Mouse (Mus musculus): ENCODE data around the gene Brd3.
A peak's percentile ranks its signal among the peaks of the same experiment; 100 is the strongest.
"Not testable (repeated sequence)": the region's sequence is repeated elsewhere in the genome, so short reads cannot be mapped to it uniquely, and the experiment has no call there.

Brd3 gene

GRCm38 (mm10) chr2:27512909-27513308 lies 5.4 kb upstream of the Brd3 start:
- no peak for DNase-seq (ENCODE audit: extremely low spot score, low spot score)

GRCm38 (mm10) chr2:27510706-27511105 lies 3.2 kb upstream of the Brd3 start:
- DNase-seq (ENCODE audit: extremely low spot score, low spot score), result no peak

DNA sequence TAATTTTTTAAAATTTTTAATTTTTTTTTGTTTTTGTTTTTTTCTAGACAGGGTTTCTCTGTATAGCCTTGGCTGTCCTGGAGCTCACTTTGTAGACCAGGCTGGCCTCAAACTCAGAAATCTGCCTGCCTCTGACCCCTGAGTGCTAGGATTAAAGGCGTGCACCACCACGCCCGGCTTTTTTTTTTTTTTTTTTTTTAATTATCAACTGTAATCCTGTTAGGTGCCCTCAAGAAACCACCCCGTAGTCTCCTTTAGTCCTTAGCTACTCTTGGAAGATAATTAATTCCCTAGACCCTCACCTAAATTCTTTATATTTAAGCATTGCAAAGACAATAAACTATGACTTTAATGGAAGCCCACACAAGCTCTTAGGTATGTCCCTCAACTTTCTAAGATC lies 804 bp downstream of the Brd3 start:
- not testable (repeated sequence) for DNase-seq (ENCODE audit: extremely low spot score, low spot score)

DNA sequence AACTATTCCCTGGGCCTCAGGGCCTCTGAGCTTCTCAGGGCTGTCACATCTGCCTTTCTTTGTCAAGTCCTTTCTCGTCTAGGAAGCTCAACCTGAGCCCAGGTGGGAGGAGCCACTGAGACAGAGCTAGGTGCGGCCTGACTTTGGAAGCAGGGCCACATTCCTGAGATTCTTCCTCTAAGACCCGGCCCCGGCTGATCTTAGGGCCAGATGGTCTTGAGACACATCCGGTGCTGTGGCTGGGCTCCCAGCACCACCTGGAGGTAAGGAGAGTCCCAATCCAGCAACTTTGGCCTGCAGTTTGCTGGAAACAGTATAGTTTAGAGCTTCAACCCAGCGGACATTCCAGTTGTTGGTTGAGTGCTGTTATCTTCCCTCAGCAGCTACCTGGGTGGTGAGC lies 1.9 kb downstream of the Brd3 start:
- peak; percentile 52 for DNase-seq (ENCODE audit: extremely low spot score, low spot score)

DNA sequence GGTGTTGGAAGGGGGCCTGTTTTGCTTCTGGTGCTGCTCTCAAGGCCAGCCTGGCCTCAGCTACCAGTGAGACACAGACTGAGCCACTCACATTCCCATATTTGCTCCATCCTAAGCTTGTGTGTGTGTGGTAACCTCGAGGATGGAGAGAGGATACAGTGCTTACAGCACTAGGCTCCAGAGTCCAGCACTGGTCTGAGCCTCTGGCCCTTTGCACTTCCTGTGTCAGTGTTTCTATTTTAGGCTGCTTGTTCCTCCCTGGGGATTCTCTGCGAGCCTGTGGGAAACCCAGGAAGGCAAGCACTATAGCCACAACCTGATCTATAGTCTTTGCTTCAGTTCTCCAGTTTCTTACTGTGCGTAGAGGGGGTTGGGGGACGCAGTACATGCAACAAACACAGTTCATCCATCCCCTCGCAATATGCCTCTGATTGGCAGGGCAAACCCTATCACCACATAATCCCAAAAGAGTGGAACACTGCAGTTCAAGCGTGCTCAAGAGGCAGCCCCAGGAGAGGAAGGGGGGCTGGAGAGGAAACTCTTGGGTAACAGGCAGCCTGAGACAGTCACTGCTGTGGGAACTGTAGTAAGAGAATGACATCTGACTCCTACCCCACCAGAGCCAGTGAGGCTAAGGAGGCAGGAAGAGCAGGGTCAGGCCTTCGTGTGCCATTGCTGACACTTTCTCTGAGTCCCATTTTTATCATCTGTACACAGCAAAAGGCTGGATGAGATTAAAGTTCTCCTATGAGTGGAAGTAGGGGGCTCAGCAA lies 3.2 kb downstream of the Brd3 start:
- DNase-seq (ENCODE audit: extremely low spot score, low spot score), result no peak

GRCm38 (mm10) chr2:27496391-27497028 lies 11.0 kb downstream of the Brd3 start:
- DNase-seq (ENCODE audit: extremely low spot score, low spot score), result peak; percentile 58

DNA sequence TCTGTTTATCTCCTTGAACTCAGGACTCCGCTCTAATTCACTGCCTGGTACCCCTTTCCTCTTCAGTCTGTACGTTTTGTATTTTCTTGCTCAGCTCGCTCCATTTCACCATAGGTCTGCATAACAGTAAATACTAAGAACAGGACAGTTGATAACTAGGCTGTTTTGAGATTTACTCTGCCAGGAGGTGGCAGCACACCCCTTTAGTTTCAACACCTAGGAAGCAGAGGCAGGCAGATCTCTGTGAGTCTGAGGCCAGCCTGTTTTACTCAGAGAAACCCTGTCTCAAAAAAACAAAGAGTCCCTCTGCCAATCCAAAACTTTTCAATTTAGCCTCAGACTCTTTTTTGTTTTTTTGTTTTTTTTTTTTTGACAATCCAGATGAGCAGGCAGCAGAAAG lies 13.5 kb downstream of the Brd3 start:
- no peak for DNase-seq (ENCODE audit: extremely low spot score, low spot score)

DNA sequence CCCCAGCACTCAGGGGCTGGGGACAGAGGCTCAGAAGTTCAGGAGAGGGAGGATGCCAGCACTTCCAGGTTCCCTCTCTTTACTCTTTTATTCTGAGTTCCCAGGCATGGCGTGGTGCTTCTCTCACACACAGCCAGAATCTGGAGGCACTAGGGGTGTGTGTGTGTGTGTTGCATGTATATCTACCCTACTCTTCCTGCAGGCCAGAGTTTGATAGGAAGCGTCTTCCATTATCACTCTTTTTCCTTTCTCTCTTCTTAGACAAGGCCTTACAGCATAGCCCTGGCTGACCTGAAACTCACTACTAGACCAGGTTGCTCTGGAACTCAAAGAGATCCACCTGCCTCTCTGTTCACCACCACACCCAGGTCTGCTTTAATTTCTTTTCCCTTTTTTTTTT lies 16.5 kb downstream of the Brd3 start:
- no peak for DNase-seq (ENCODE audit: extremely low spot score, low spot score)

DNA sequence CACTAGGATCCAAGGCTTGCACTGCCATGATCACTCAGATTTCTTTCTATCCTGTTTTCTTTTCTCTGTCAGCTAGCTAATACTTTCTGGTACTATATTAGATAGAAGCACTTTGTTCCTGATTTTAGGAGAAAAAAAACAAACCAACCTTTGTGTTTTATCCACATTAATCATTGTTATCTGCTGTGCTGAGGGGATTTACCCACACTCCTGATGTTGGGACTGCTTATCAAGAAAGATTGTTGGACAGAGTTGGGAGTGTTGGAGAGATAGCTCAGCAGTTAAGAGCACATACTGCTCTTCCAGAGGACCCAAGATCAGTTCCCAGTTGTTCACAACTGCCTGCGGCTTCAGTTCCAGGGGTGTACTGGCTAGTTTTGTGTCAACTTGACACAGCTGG lies 19.1 kb downstream of the Brd3 start:
- no peak for DNase-seq (ENCODE audit: extremely low spot score, low spot score)

GRCm38 (mm10) chr2:27487336-27488049 lies 20.0 kb downstream of the Brd3 start:
- DNase-seq (ENCODE audit: extremely low spot score, low spot score), result no peak

DNA sequence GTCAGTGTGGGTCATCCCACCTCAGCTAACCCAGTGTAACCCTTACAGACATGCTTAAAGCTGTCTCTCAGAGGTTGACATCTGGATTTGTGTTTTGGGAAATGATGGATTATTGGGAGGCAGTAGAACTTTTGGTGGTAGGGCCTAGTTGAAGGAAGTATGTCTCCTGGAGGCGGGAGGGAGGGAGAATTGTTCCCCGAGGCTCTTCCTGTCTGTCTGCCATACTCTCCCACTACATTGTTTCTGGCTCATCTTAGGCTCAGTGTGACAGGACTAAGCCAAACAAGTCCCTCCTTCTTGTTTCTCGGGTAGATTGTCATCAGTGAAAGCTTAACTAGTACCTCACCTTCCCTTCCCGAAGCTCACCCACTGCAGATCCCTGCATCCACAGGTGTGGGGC lies 20.7 kb downstream of the Brd3 start:
- DNase-seq (ENCODE audit: extremely low spot score, low spot score), result no peak

GRCm38 (mm10) chr2:27482265-27482861 lies 25.1 kb downstream of the Brd3 start:
- no peak for DNase-seq (ENCODE audit: extremely low spot score, low spot score)

- DNase-seq (ENCODE audit: extremely low spot score, low spot score), result no peak
These were observed 27.1 kb downstream of the Brd3 start for GRCm38 (mm10) chr2:27480367-27480766.

- DNase-seq (ENCODE audit: extremely low spot score, low spot score), result no peak
These were observed 27.6 kb downstream of the Brd3 start for GRCm38 (mm10) chr2:27479821-27480220.

- no peak for DNase-seq (ENCODE audit: extremely low spot score, low spot score)
These were observed 30.9 kb downstream of the Brd3 start for GRCm38 (mm10) chr2:27476303-27477192.

GRCm38 (mm10) chr2:27475495-27476302 lies 31.8 kb downstream of the Brd3 start:
- peak; percentile 87 for DNase-seq (ENCODE audit: extremely low spot score, low spot score)

GRCm38 (mm10) chr2:27474621-27475484 lies 32.6 kb downstream of the Brd3 start:
- DNase-seq (ENCODE audit: extremely low spot score, low spot score), result no peak

DNA sequence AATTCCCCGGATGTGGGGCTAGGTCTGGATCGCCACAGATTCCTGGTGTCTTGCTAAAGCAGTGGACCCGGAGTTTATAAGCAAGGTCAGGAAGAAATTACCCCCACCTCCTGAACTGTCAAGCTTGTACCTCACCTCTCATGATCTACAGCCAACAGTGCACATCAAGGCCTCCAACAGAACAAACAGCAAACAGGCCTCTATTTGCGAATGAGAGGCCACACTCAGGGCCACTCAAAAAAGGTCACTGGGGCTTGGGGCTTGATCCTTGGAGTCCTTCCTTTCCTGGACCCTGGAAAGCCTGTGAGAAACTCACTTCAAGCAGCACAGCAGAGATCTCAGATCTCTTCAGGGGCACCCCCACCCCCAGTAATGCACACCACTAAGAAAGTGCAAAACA lies 33.6 kb downstream of the Brd3 start:
- DNase-seq (ENCODE audit: extremely low spot score, low spot score), result no peak

- no peak for DNase-seq (ENCODE audit: extremely low spot score, low spot score)
These were observed 34.2 kb downstream of the Brd3 start for GRCm38 (mm10) chr2:27473061-27473765.
